Mouse (Mus musculus) ES-E14 (cell line): Measurements from ENCODE around the gene Dpep2nb. TPM values are rescaled to one million over a fixed set of nuclear protein-coding genes. Genes with fewer than 3 reads are reported as not detected.

Experiments used
- DNase-seq: peaks from one replicate; pipeline ENCODE4 v3.0.0-alpha.2; 2013; ENCODE audit warnings: low read depth, low spot score
- H3K27ac ChIP-seq: 2 replicates; pipeline ENCODE4 v1.5.1; 2012; ENCODE audit warnings: low read depth, mild to moderate bottlenecking, low read length, moderate library complexity, mixed read lengths; ENCODE audit not compliant: poor library complexity, insufficient read depth, severe bottlenecking
- H3K36me3 ChIP-seq: 2 replicates; pipeline ENCODE4 v1.6.1; 2012; ENCODE audit warnings: mild to moderate bottlenecking, low read length, moderate library complexity, mixed read lengths; ENCODE audit not compliant: control insufficient read depth, poor library complexity, insufficient read depth, severe bottlenecking
- H3K4me1 ChIP-seq, 2 experiments: fragments of 150-350 bp in 1 of 2; sonication (generic) in 1 of 2; 2 replicates each; pipeline ENCODE4 v1.6.1; 2012; ENCODE audit warnings: low read length in 2 of 2, mild to moderate bottlenecking in 1 of 2, mixed read lengths in 1 of 2; ENCODE audit not compliant: control insufficient read depth in 2 of 2, insufficient read depth in 2 of 2, poor library complexity in 1 of 2
- H3K4me3 ChIP-seq, 2 experiments: fragments of 150-350 bp in 1 of 2; sonication (generic) in 1 of 2; 2 replicates each; pipeline ENCODE4 v1.5.1; 2012; ENCODE audit warnings: low read length in 2 of 2, low read depth in 1 of 2, mild to moderate bottlenecking in 1 of 2, mixed read lengths in 1 of 2; ENCODE audit not compliant: insufficient read depth in 1 of 2, poor library complexity in 1 of 2, severe bottlenecking in 1 of 2
- H3K9ac ChIP-seq: 2 replicates; pipeline ENCODE4 v1.6.1; 2012; ENCODE audit warnings: low read depth, mild to moderate bottlenecking, low read length, mixed read lengths; ENCODE audit not compliant: poor library complexity, insufficient read depth, severe bottlenecking
- H3K9me3 ChIP-seq: fragments of 150-350 bp; sonication (generic); 2 replicates; pipeline ENCODE4 v1.6.1; 2012; ENCODE audit warnings: low read depth, mild to moderate bottlenecking, low read length; ENCODE audit not compliant: control insufficient read depth, insufficient read depth
- CHD2 ChIP-seq: IDR thresholded peaks from 2 replicates; pipeline ENCODE4 v1.6.1; 2014; ENCODE audit warnings: mild to moderate bottlenecking, low read depth, low read length, inconsistent platforms
- HCFC1 ChIP-seq: IDR thresholded peaks from 2 replicates; pipeline ENCODE4 v1.6.1; 2012; ENCODE audit warnings: low read length, inconsistent platforms, borderline replicate concordance; ENCODE audit not compliant: insufficient read depth
- MAFK ChIP-seq: IDR thresholded peaks from 2 replicates; pipeline ENCODE4 v1.6.1; 2014; ENCODE audit warnings: mild to moderate bottlenecking, low read depth, low read length, inconsistent platforms; ENCODE audit not compliant: insufficient read depth
- ZC3H11A ChIP-seq: IDR thresholded peaks from 2 replicates; pipeline ENCODE4 v1.6.1; 2012; ENCODE audit warnings: low read depth, mild to moderate bottlenecking, inconsistent platforms, low read length, borderline replicate concordance
- ZNF384 ChIP-seq: IDR thresholded peaks from 2 replicates; pipeline ENCODE4 v1.6.1; 2012; ENCODE audit warnings: low read depth, low read length, inconsistent platforms
- in situ Hi-C, 2 experiments: fragments of 600-800 bp; cut with MboI; formaldehyde crosslinking; loops; one replicate each; pipeline ENCODE4 v1.15.1; 2025; ENCODE audit warnings: low sequenced_read_pairs in 2 of 2, inconsistent platforms in 1 of 2; ENCODE audit not compliant: unreplicated experiment in 2 of 2
- total RNA-seq: library from RNA; depleted of rRNA; stranded (reverse); fragments of 300-350 nt; gene quantifications from 2 replicates; pipeline ENCODE4 v1.2.3, GENCODE M21; 2012; rRNA removed

The Dpep2nb gene
- total RNA-seq, 1 experiment, result not detected

DNA sequence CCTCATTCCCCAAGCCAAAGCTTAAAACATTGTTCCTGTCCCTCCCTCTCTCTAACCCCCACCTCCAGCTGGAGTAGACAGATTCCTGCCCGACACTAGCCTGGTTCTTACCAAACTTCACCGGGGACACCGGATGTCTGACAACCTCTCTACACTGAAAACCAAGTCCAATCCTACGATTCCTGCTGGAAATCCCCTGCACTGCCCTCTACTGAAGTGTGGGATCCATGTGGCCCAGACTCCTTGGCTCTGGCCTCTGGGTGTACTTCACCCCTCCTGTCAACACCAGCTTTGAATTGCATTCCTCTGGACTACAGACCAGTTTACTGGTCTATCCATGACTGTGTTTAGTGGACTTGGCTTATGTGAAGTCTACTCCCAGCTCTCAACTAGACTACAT lies 49.2 kb downstream of the Dpep2nb start:
- TF ChIP-seq ZC3H11A (no peak), HCFC1 (no peak), CHD2 (no peak)
- DNase-seq, result no peak
- H3K9me3 ChIP-seq, result no peaks in the 10 kb centered on the region
- peaks cover 36% of the 10 kb centered on the region for H3K36me3 ChIP-seq
- no peak overlapping the region for H3K4me3 ChIP-seq
- H3K4me1 ChIP-seq, result peaks cover 0 to 6% of the 10 kb centered on the region in 2 experiments; a peak in 1 of 4 replicates
- H3K9ac ChIP-seq, result no peak overlapping the region
- no peak overlapping the region; the same call in 1 of the 2 replicates for H3K27ac ChIP-seq
- in situ Hi-C loops, result no loop called here

GRCm38 (mm10) chr8:105951057-105951659 lies 54.6 kb downstream of the Dpep2nb start:
- no peak overlapping the region for H3K9ac ChIP-seq
- in situ Hi-C loops, result no loop called here

DNA sequence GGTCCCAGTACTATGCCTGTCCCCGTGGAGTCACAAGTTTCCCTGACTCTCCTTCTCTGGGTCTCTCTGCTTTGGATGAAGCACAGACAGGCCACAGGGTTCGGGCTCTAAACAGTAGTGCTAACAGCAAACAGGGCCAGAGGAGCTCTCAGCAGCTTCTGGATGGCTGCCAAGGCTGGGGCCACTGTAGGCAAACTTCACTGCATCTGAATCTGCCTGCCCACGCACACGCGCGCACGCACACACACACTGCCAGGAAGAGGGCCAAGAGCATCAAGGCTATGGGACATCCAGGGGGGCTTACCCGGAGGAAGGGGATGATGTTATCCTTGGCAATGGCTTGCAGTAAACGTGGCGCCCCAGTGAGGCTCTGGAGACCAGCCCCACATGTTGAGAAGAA lies 56.4 kb downstream of the Dpep2nb start:
- DNase-seq, result no peak
- Histone ChIP-seq H3K9me3 (no peaks in the 10 kb centered on the region), H3K4me1 (no peaks in the 10 kb centered on the region), H3K9ac (no peak overlapping the region), H3K27ac (no peak overlapping the region), H3K4me3 (no peak overlapping the region), H3K36me3 (peaks cover 82% of the 10 kb centered on the region)
- in situ Hi-C loops, result no loop called here
- TF ChIP-seq ZNF384 (no peak), HCFC1 (no peak), CHD2 (no peak), ZC3H11A (no peak), MAFK (no peak)

More at GRCm38 (mm10) chr8:105951057-105951659, 54.6 kb downstream of the Dpep2nb start:
- Histone ChIP-seq H3K27ac (no peak overlapping the region; the same call in 1 of the 2 replicates), H3K36me3 (peaks cover 71% of the 10 kb centered on the region), H3K4me3 (no peak overlapping the region), H3K9me3 (no peaks in the 10 kb centered on the region), H3K4me1 (no peaks in the 10 kb centered on the region)
- TF ChIP-seq MAFK (no peak), ZNF384 (no peak), HCFC1 (no peak), CHD2 (no peak), ZC3H11A (no peak)
- no peak for DNase-seq

Other genes with a start within 250 kb of the Dpep2nb start
- gene Gfod2, start 247.3 kb downstream of the Dpep2nb start, total RNA-seq, result 9.3 and 11.0 TPM in 2 replicates
- gene Ranbp10, start 178.6 kb downstream of the Dpep2nb start, total RNA-seq, result 12.9 and 13.7 TPM in 2 replicates
- 0.13 and 0.26 TPM in 2 replicates for gene Tsnaxip1, start 178.2 kb downstream of the Dpep2nb start, total RNA-seq
- gene Cenpt, start 152.7 kb downstream of the Dpep2nb start, total RNA-seq, result 82.2 and 127 TPM in 2 replicates
- 31.5 and 52.5 TPM in 2 replicates for gene Thap11, start 150.8 kb downstream of the Dpep2nb start, total RNA-seq
- gene Nutf2, start 145.4 kb downstream of the Dpep2nb start, total RNA-seq, result 185 and 242 TPM in 2 replicates
- gene Edc4, start 125.1 kb downstream of the Dpep2nb start, total RNA-seq, result 93.9 and 117 TPM in 2 replicates
- 2.1 and 2.7 TPM in 2 replicates for gene Nrn1l, start 112.4 kb downstream of the Dpep2nb start, total RNA-seq
- gene Pskh1, start 105.5 kb downstream of the Dpep2nb start, total RNA-seq, result 13.2 and 13.7 TPM in 2 replicates
- gene Ctrl, start 72.1 kb downstream of the Dpep2nb start, total RNA-seq, result 3.6 and 5.3 TPM in 2 replicates
- gene Psmb10, start 67.5 kb downstream of the Dpep2nb start, total RNA-seq, result 70.9 and 81.5 TPM in 2 replicates
- gene Lcat, start 62.6 kb downstream of the Dpep2nb start, total RNA-seq, result 2.4 and 3.6 TPM in 2 replicates
- gene Slc12a4, start 39.9 kb downstream of the Dpep2nb start, total RNA-seq, result 70.1 and 133 TPM in 2 replicates
- gene Dpep3, start 26.5 kb downstream of the Dpep2nb start, total RNA-seq, result 1.0 and 1.5 TPM in 2 replicates
- 16.8 and 17.4 TPM in 2 replicates for gene Dus2, start 14.6 kb downstream of the Dpep2nb start, total RNA-seq
- 31.5 and 41.5 TPM in 2 replicates for gene Ddx28, start 5.9 kb upstream of the Dpep2nb start, total RNA-seq
- 17.2 and 19.6 TPM in 2 replicates for gene Nfatc3, start 52.9 kb upstream of the Dpep2nb start, total RNA-seq
- gene Esrp2, start 131.0 kb upstream of the Dpep2nb start, total RNA-seq, result 12.5 and 20.1 TPM in 2 replicates
- gene Pla2g15, start 144.4 kb upstream of the Dpep2nb start, total RNA-seq, result 26.0 and 38.8 TPM in 2 replicates
- 44.2 and 46.2 TPM in 2 replicates for gene Slc7a6, start 162.9 kb upstream of the Dpep2nb start, total RNA-seq
- 66.2 and 69.1 TPM in 2 replicates for gene Slc7a6os, start 205.0 kb upstream of the Dpep2nb start, total RNA-seq
- gene Prmt7, start 205.0 kb upstream of the Dpep2nb start, total RNA-seq, result 55.8 and 66.1 TPM in 2 replicates